Mouse (Mus musculus) kidney, postnatal 36 days (tissue): ENCODE measurements around the gene Pdgfb.

ENCODE experiments used
- DNase-seq, 2 experiments: peaks; one replicate each; pipeline ENCODE4 v3.0.0; 2021 to 2022; ENCODE audit warnings: mixed read lengths in 2 of 2

Pdgfb gene

GRCm38 (mm10) chr15:80014321-80015210, at the start of gene Pdgfb:
Pdgfb (minus strand) TSS chr15:80014977.
- peak; percentile 85 to 90 for DNase-seq

- no peak for DNase-seq
Measured at GRCm38 (mm10) chr15:80062821-80063220, 48.0 kb upstream of the Pdgfb start.

- DNase-seq = no peak
Measured at GRCm38 (mm10) chr15:80062339-80062738, 47.6 kb upstream of the Pdgfb start.

GRCm38 (mm10) chr15:80061071-80061550, 46.3 kb upstream of the Pdgfb start:
- DNase-seq = no peak

- DNase-seq = peak; percentile 41 to 64
Measured at GRCm38 (mm10) chr15:80060356-80061070, 45.7 kb upstream of the Pdgfb start.

- DNase-seq = peak; percentile 68 to 69
Measured at GRCm38 (mm10) chr15:80059606-80060005, 44.8 kb upstream of the Pdgfb start.

GRCm38 (mm10) chr15:80058151-80058550, 43.4 kb upstream of the Pdgfb start:
- DNase-seq = no peak

- DNase-seq = peak in 1 of 2 experiments; percentile 49
Measured at GRCm38 (mm10) chr15:80054034-80054710, 39.4 kb upstream of the Pdgfb start.

GRCm38 (mm10) chr15:80053381-80054033, 38.7 kb upstream of the Pdgfb start:
- peak in 1 of 2 experiments; percentile 62 for DNase-seq

GRCm38 (mm10) chr15:80051782-80052181, 37.0 kb upstream of the Pdgfb start:
- DNase-seq = no peak

- peak in 1 of 2 experiments; percentile 37 for DNase-seq
Measured at GRCm38 (mm10) chr15:80051092-80051761, 36.5 kb upstream of the Pdgfb start.

- peak; percentile 62 to 70 for DNase-seq
Measured at GRCm38 (mm10) chr15:80050093-80050492, 35.3 kb upstream of the Pdgfb start.

- DNase-seq = no peak
Measured at GRCm38 (mm10) chr15:80047973-80048372, 33.2 kb upstream of the Pdgfb start.

- DNase-seq = no peak
Measured at GRCm38 (mm10) chr15:80047242-80047641, 32.5 kb upstream of the Pdgfb start.

GRCm38 (mm10) chr15:80045749-80046148, 31.0 kb upstream of the Pdgfb start:
- DNase-seq = no peak

GRCm38 (mm10) chr15:80044249-80044648, 29.5 kb upstream of the Pdgfb start:
- no peak for DNase-seq

GRCm38 (mm10) chr15:80042152-80042551, 27.4 kb upstream of the Pdgfb start:
- no peak for DNase-seq

GRCm38 (mm10) chr15:80038110-80038391, 23.3 kb upstream of the Pdgfb start:
- no peak for DNase-seq

- no peak for DNase-seq
Measured at GRCm38 (mm10) chr15:80037255-80038109, 22.7 kb upstream of the Pdgfb start.

GRCm38 (mm10) chr15:80035341-80035885, 20.6 kb upstream of the Pdgfb start:
- DNase-seq = no peak

GRCm38 (mm10) chr15:80034913-80035312, 20.1 kb upstream of the Pdgfb start:
- DNase-seq = no peak
